Mouse (Mus musculus) hindbrain, embryonic 15.5 days (tissue): ENCODE measurements around the gene Prkcq. TPM values are rescaled to one million over a fixed set of nuclear protein-coding genes. Genes with fewer than 3 reads are reported as not detected.

Experiments used
- ATAC-seq: fragments of 200-750 bp; cut with Nextera tagmentation; 2 replicates; pipeline ENCODE4 v1.8.0; 2017; ENCODE audit warnings: low read depth, moderate number of reproducible peaks, moderate TSS enrichment; ENCODE audit not compliant: low FRiP score
- H3K27ac ChIP-seq: fragments of 300-500 bp; sonication (generic); replicated peaks from 2 replicates; pipeline ENCODE4 v1.5.1; 2015; ENCODE audit warnings: mild to moderate bottlenecking, inconsistent platforms
- H3K27me3 ChIP-seq: fragments of 300-500 bp; sonication (generic); 2 replicates; pipeline ENCODE4 v1.6.1; 2015; ENCODE audit warnings: control low read depth, inconsistent platforms
- H3K36me3 ChIP-seq: fragments of 300-500 bp; sonication (generic); 2 replicates; pipeline ENCODE4 v1.6.1; 2015; ENCODE audit warnings: control low read depth, inconsistent platforms
- H3K4me1 ChIP-seq: fragments of 300-500 bp; sonication (generic); replicated peaks from 2 replicates; pipeline ENCODE4 v1.6.1; 2015; ENCODE audit warnings: control low read depth, inconsistent platforms
- H3K4me2 ChIP-seq: fragments of 300-500 bp; sonication (generic); 2 replicates; pipeline ENCODE4 v1.6.1; 2015; ENCODE audit warnings: moderate library complexity, mild to moderate bottlenecking, inconsistent platforms
- H3K4me3 ChIP-seq: fragments of 300-500 bp; sonication (generic); 2 replicates; pipeline ENCODE4 v1.5.1; 2015; ENCODE audit warnings: mild to moderate bottlenecking, inconsistent platforms
- H3K9ac ChIP-seq: fragments of 300-500 bp; sonication (generic); 2 replicates; pipeline ENCODE4 v1.6.1; 2015; ENCODE audit warnings: inconsistent platforms
- H3K9me3 ChIP-seq: fragments of 300-500 bp; sonication (generic); 2 replicates; pipeline ENCODE4 v1.6.1; 2016; ENCODE audit warnings: control low read depth, inconsistent platforms
- WGBS: fragments of 180-500 bp; shearing (Covaris S2); methylation state at CpG from one replicate; pipeline ENCODE4 v1.1.7; 2015; 5-methylcytosine and 5-hydroxymethylcytosine counted together
- polyA plus RNA-seq: library from polyadenylated mRNA; unstranded; fragments of >200 nt; fragmentation: Nextera tagmentation; extraction: Ambion mirVana; gene quantifications from 2 replicates; pipeline ENCODE4 v1.2.1, GENCODE M21; 2015

The Prkcq gene
- polyA plus RNA-seq, 1 experiment from 2014 or later = 20.5 TPM

- H3K27ac ChIP-seq = no peak overlapping the region
- 96% methylated on average over 6 of the region's 6 CpGs for WGBS
- no peak for ATAC-seq
These were observed 33.8 kb downstream of the Prkcq start for GRCm38 (mm10) chr2:11205720-11206119.

GRCm38 (mm10) chr2:11208263-11208662, 36.4 kb downstream of the Prkcq start:
- ATAC-seq = no peak
- Histone ChIP-seq H3K27me3 (no peaks in the 10 kb centered on the region), H3K4me2 (no peak overlapping the region), H3K36me3 (no peaks in the 10 kb centered on the region), H3K4me3 (no peak overlapping the region), H3K9me3 (no peaks in the 10 kb centered on the region), H3K4me1 (no peaks in the 10 kb centered on the region), H3K9ac (no peak overlapping the region), H3K27ac (no peak overlapping the region)
- 88% methylated on average over 9 of the region's 9 CpGs for WGBS

More at GRCm38 (mm10) chr2:11205720-11206119, 33.8 kb downstream of the Prkcq start:
- no peaks in the 10 kb centered on the region for H3K27me3 ChIP-seq
- no peak overlapping the region for H3K9ac ChIP-seq
- no peak overlapping the region for H3K4me2 ChIP-seq
- no peaks in the 10 kb centered on the region for H3K36me3 ChIP-seq
- no peaks in the 10 kb centered on the region for H3K9me3 ChIP-seq
- H3K4me1 ChIP-seq = no peaks in the 10 kb centered on the region
- H3K4me3 ChIP-seq = no peak overlapping the region

- ATAC-seq = no peak
- Histone ChIP-seq H3K27me3 (no peaks in the 10 kb centered on the region), H3K27ac (no peak overlapping the region), H3K4me2 (no peak overlapping the region), H3K4me3 (no peak overlapping the region), H3K9me3 (no peaks in the 10 kb centered on the region), H3K36me3 (no peaks in the 10 kb centered on the region), H3K4me1 (no peaks in the 10 kb centered on the region), H3K9ac (no peak overlapping the region)
- WGBS = 90% methylated on average over 6 of the region's 6 CpGs
These were observed 37.4 kb downstream of the Prkcq start for GRCm38 (mm10) chr2:11209335-11209734.

- Histone ChIP-seq H3K27ac (no peak overlapping the region), H3K9me3 (no peaks in the 10 kb centered on the region), H3K4me3 (no peak overlapping the region), H3K4me2 (no peak overlapping the region), H3K27me3 (no peaks in the 10 kb centered on the region), H3K4me1 (no peaks in the 10 kb centered on the region), H3K9ac (no peak overlapping the region), H3K36me3 (no peaks in the 10 kb centered on the region)
- peak; percentile 75; the same call in 1 of the 2 replicates for ATAC-seq
- 64% methylated on average over 8 of the region's 8 CpGs for WGBS
These were observed 38.5 kb downstream of the Prkcq start for GRCm38 (mm10) chr2:11210241-11210916.

- Histone ChIP-seq H3K27ac (no peak overlapping the region), H3K4me3 (no peak overlapping the region), H3K9ac (no peak overlapping the region), H3K27me3 (no peaks in the 10 kb centered on the region), H3K36me3 (no peaks in the 10 kb centered on the region), H3K4me2 (no peak overlapping the region), H3K4me1 (no peaks in the 10 kb centered on the region), H3K9me3 (no peaks in the 10 kb centered on the region)
- 74% methylated on average over 7 of the region's 7 CpGs for WGBS
- no peak for ATAC-seq
These were observed 40.2 kb downstream of the Prkcq start for GRCm38 (mm10) chr2:11211961-11212562.

- 68% methylated on average over 4 of the region's 4 CpGs for WGBS
- Histone ChIP-seq H3K4me1 (no peaks in the 10 kb centered on the region), H3K4me2 (no peak overlapping the region), H3K36me3 (no peaks in the 10 kb centered on the region), H3K27me3 (no peaks in the 10 kb centered on the region), H3K9me3 (no peaks in the 10 kb centered on the region), H3K4me3 (no peak overlapping the region), H3K9ac (no peak overlapping the region), H3K27ac (no peak overlapping the region)
- ATAC-seq = no peak
These were observed 44.5 kb downstream of the Prkcq start for GRCm38 (mm10) chr2:11216421-11216820.

- no peaks in the 10 kb centered on the region for H3K9me3 ChIP-seq
- no peak overlapping the region for H3K4me3 ChIP-seq
- H3K4me1 ChIP-seq = no peaks in the 10 kb centered on the region
- 78% methylated on average over 5 of the region's 5 CpGs for WGBS
- H3K36me3 ChIP-seq = no peaks in the 10 kb centered on the region
- H3K9ac ChIP-seq = no peak overlapping the region
- H3K27me3 ChIP-seq = no peaks in the 10 kb centered on the region
- H3K27ac ChIP-seq = no peak overlapping the region
- no peak overlapping the region for H3K4me2 ChIP-seq
- no peak for ATAC-seq
These were observed 44.9 kb downstream of the Prkcq start for GRCm38 (mm10) chr2:11216847-11217246.

- Histone ChIP-seq H3K36me3 (no peaks in the 10 kb centered on the region), H3K27me3 (no peaks in the 10 kb centered on the region), H3K4me2 (no peak overlapping the region), H3K4me3 (no peak overlapping the region), H3K9ac (no peak overlapping the region), H3K27ac (no peak overlapping the region), H3K4me1 (no peaks in the 10 kb centered on the region), H3K9me3 (no peaks in the 10 kb centered on the region)
- 90% methylated on average over 5 of the region's 5 CpGs for WGBS
- ATAC-seq = no peak
These were observed 46.2 kb downstream of the Prkcq start for GRCm38 (mm10) chr2:11218122-11218521.

GRCm38 (mm10) chr2:11219262-11219661, 47.4 kb downstream of the Prkcq start:
- WGBS = 97% methylated on average over 2 of the region's 2 CpGs
- Histone ChIP-seq H3K27me3 (no peaks in the 10 kb centered on the region), H3K4me2 (no peak overlapping the region), H3K27ac (no peak overlapping the region), H3K36me3 (no peaks in the 10 kb centered on the region), H3K4me3 (no peak overlapping the region), H3K9me3 (no peaks in the 10 kb centered on the region), H3K4me1 (no peaks in the 10 kb centered on the region), H3K9ac (no peak overlapping the region)
- ATAC-seq = no peak

GRCm38 (mm10) chr2:11224808-11225484, 53.0 kb downstream of the Prkcq start:
- no peak overlapping the region for H3K4me3 ChIP-seq
- H3K27me3 ChIP-seq = no peaks in the 10 kb centered on the region
- H3K4me2 ChIP-seq = no peak overlapping the region
- H3K9me3 ChIP-seq = no peaks in the 10 kb centered on the region
- H3K27ac ChIP-seq = no peak overlapping the region
- no peaks in the 10 kb centered on the region for H3K36me3 ChIP-seq
- no peak for ATAC-seq
- H3K9ac ChIP-seq = no peak overlapping the region
- H3K4me1 ChIP-seq = no peaks in the 10 kb centered on the region
- 92% methylated on average over 3 of the region's 3 CpGs for WGBS

GRCm38 (mm10) chr2:11225485-11225876, 53.6 kb downstream of the Prkcq start:
- Histone ChIP-seq H3K9ac (no peak overlapping the region), H3K27ac (no peak overlapping the region), H3K4me1 (no peaks in the 10 kb centered on the region), H3K4me3 (no peak overlapping the region), H3K27me3 (no peaks in the 10 kb centered on the region), H3K9me3 (no peaks in the 10 kb centered on the region), H3K4me2 (no peak overlapping the region), H3K36me3 (no peaks in the 10 kb centered on the region)
- ATAC-seq = no peak
- 86% methylated on average over 5 of the region's 5 CpGs for WGBS

GRCm38 (mm10) chr2:11226555-11226954, 54.6 kb downstream of the Prkcq start:
- ATAC-seq = no peak
- Histone ChIP-seq H3K9me3 (no peaks in the 10 kb centered on the region), H3K4me2 (no peak overlapping the region), H3K36me3 (no peaks in the 10 kb centered on the region), H3K4me3 (no peak overlapping the region), H3K27me3 (no peaks in the 10 kb centered on the region), H3K9ac (no peak overlapping the region), H3K4me1 (no peaks in the 10 kb centered on the region), H3K27ac (no peak overlapping the region)
- 90% methylated on average over 7 of the region's 7 CpGs for WGBS
